Mouse (Mus musculus) small intestine, adult 2 months (tissue): ENCODE data around the gene Gale. TPM values are rescaled to one million over a fixed set of nuclear protein-coding genes. Genes with fewer than 3 reads are reported as not detected.
A peak's percentile ranks its signal among the peaks of the same experiment; 100 is the strongest.

Experiments used
- H3K27ac ChIP-seq: fragments of 200-500 bp; 2 replicates; pipeline ENCODE4 v1.5.1; 2012; ENCODE audit warnings: low read depth, low read length, control low read depth, inconsistent platforms; ENCODE audit not compliant: insufficient read depth
- H3K27me3 ChIP-seq: fragments of 200-500 bp; 2 replicates; pipeline ENCODE4 v1.6.1; 2012; ENCODE audit warnings: mild to moderate bottlenecking, moderate library complexity, low read length, inconsistent platforms; ENCODE audit not compliant: control insufficient read depth, insufficient read depth
- H3K36me3 ChIP-seq: fragments of 200-500 bp; 2 replicates; pipeline ENCODE4 v1.6.1; 2012; ENCODE audit warnings: mild to moderate bottlenecking, low read length, control low read depth, inconsistent platforms; ENCODE audit not compliant: control insufficient read depth, insufficient read depth
- H3K4me1 ChIP-seq: fragments of 200-500 bp; 2 replicates; pipeline ENCODE4 v1.6.1; 2012; ENCODE audit warnings: low read length, inconsistent platforms, mixed read lengths; ENCODE audit not compliant: control insufficient read depth, insufficient read depth, insufficient read length
- H3K4me3 ChIP-seq: fragments of 200-500 bp; 2 replicates; pipeline ENCODE4 v1.5.1; 2012; ENCODE audit warnings: low read depth, mild to moderate bottlenecking, control low read depth, inconsistent platforms, low read length, moderate library complexity
- CTCF ChIP-seq: fragments of 200-500 bp; IDR thresholded peaks from 2 replicates; pipeline ENCODE4 v1.5.1; 2012; ENCODE audit warnings: low read depth, mild to moderate bottlenecking, control low read depth, inconsistent platforms, low read length, moderate library complexity, mixed read lengths; ENCODE audit not compliant: insufficient replicate concordance, insufficient read length; ENCODE audit errors: extremely low read depth
- POLR2A ChIP-seq: fragments of 200-500 bp; IDR thresholded peaks from 2 replicates; pipeline ENCODE4 v1.6.1; 2012; ENCODE audit warnings: low read depth, mild to moderate bottlenecking, control low read depth, inconsistent platforms, low read length, moderate library complexity
- whole genome bisulfite sequencing: fragments of 180-500 bp; shearing (Covaris S2); methylation state at CpG from one replicate; pipeline ENCODE4 v1.1.7; 2018; 5-methylcytosine and 5-hydroxymethylcytosine counted together
- polyA plus RNA-seq: library from polyadenylated mRNA; depleted of rRNA; stranded (reverse); fragments of >200 nt; gene quantifications from 2 replicates; pipeline ENCODE4 v1.2.3, GENCODE M21; 2012

Gene Gale
- polyA plus RNA-seq, 1 experiment, result 163 TPM

- H3K36me3 ChIP-seq, result peaks cover 39% of the 10 kb centered on the region
- H3K27ac ChIP-seq, result peak overlapping the region; percentile 89
- H3K4me1 ChIP-seq, result peaks cover 15% of the 10 kb centered on the region
- H3K4me3 ChIP-seq, result peak overlapping the region; percentile 73
- TF ChIP-seq POLR2A (no peak), CTCF (no peak)
- 7% methylated on average over 15 of the region's 15 CpGs for WGBS
- no peaks in the 10 kb centered on the region for H3K27me3 ChIP-seq
Measured at GRCm38 (mm10) chr4:135962946-135963345, 581 bp upstream of the Gale start.

GRCm38 (mm10) chr4:135964426-135964825 is 899 bp downstream of the Gale start:
- Histone ChIP-seq H3K4me3 (peak overlapping the region; percentile 73), H3K4me1 (peaks cover 6% of the 10 kb centered on the region), H3K27ac (peak overlapping the region; percentile 91), H3K36me3 (peaks cover 53% of the 10 kb centered on the region), H3K27me3 (no peaks in the 10 kb centered on the region)
- TF ChIP-seq CTCF, result no peak
- TF ChIP-seq POLR2A, result peak; percentile 89
- 1% methylated on average over 12 of the region's 12 CpGs for WGBS

DNA sequence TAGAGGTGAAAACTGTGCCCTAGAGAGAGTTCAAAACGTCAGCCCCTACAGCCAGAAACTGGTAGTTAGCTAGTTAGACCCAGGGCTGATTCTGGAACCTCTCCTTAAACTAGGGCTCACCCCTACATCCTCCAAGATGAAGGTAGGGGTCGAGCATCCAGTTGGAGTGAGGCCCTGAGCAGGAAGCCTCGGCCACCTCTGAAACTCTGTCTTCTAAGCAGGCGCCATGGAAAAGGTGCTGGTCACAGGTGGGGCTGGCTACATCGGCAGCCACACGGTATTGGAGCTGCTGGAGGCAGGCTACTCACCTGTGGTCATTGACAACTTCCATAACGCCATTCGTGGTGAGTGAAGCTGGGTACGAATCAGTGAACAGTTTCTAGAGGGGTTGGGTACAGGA is 1.6 kb downstream of the Gale start:
- Histone ChIP-seq H3K36me3 (peaks cover 53% of the 10 kb centered on the region), H3K4me1 (peaks cover 6% of the 10 kb centered on the region), H3K27ac (peak overlapping the region; percentile 83), H3K4me3 (peak overlapping the region; percentile 32), H3K27me3 (no peaks in the 10 kb centered on the region)
- WGBS, result 60% methylated on average over 9 of the region's 9 CpGs
- TF ChIP-seq CTCF, result no peak
- TF ChIP-seq POLR2A, result no peak

- Histone ChIP-seq H3K27me3 (no peaks in the 10 kb centered on the region), H3K27ac (no peak overlapping the region), H3K36me3 (peaks cover 55% of the 10 kb centered on the region), H3K4me3 (no peak overlapping the region), H3K4me1 (peaks cover 6% of the 10 kb centered on the region)
- TF ChIP-seq POLR2A (no peak), CTCF (no peak)
- 90% methylated on average over 16 of the region's 16 CpGs for WGBS
Measured at GRCm38 (mm10) chr4:135966283-135966682, 2.8 kb downstream of the Gale start.

DNA sequence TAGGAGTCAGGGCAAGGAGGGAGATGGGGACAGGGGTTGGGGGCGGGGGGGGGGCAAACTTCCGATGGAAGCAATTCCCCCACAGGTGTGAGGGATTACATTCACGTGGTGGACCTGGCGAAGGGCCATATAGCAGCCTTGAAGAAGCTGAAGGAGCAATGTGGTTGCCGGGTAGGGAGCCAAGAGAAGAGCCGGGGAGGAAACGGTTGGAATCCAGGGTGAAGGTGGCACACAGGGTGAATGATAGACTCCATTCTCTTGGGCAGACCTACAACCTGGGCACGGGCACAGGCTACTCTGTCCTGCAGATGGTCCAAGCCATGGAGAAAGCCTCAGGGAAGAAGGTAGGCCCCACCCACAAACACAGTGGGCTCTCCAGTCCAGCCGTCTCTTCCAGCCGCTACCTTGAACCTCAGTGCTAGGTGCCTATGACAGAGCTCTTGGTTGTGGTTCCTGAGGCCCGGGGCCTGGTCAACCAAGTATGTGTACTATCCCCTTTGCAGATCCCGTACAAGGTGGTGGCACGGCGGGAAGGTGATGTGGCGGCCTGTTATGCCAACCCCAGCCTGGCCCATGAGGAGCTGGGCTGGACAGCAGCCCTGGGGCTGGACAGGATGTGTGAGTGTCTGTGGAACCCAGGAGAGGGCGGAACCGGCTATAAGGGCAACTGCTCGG is 3.7 kb downstream of the Gale start:
- no peak overlapping the region for H3K4me3 ChIP-seq
- 81% methylated on average over 18 of the region's 18 CpGs for WGBS
- H3K27ac ChIP-seq, result no peak overlapping the region
- H3K27me3 ChIP-seq, result no peaks in the 10 kb centered on the region
- H3K4me1 ChIP-seq, result peaks cover 10% of the 10 kb centered on the region
- H3K36me3 ChIP-seq, result peaks cover 48% of the 10 kb centered on the region
- no peak for TF ChIP-seq POLR2A
- no peak for TF ChIP-seq CTCF

DNA sequence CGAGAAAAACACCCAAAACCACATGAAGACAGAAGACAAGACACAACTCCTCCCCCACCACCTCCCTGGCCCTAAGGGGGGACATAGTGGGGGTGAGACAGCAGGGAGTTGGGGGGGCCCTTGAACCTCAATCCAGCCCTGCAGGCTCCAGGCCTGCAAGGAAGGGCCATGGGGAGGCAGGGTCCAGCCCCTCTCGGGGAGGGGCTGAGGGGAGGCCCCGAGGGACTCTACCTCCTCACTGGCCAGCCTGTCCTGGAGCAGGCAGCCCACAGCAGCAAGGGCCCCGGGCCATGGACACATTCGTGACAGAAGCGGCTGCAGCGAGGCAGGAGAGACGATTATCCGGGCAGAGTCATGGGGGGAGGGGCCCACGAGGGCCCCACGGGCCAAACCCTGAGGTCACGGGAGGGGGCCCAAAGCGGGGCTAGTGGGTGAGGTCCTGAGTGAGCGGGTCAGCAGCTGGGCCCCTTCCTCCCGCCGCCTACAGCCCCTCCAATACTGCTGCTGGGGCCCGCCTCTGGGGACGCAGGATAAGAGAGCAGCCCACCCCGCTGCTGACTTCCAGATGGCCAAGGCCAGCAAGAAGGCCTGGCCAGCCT is 4.8 kb downstream of the Gale start:
- 82% methylated on average over 19 of the region's 19 CpGs for WGBS
- Histone ChIP-seq H3K4me1 (peaks cover 16% of the 10 kb centered on the region), H3K27me3 (no peaks in the 10 kb centered on the region), H3K27ac (no peak overlapping the region), H3K4me3 (no peak overlapping the region), H3K36me3 (peaks cover 48% of the 10 kb centered on the region)
- no peak for TF ChIP-seq POLR2A
- TF ChIP-seq CTCF, result no peak

DNA sequence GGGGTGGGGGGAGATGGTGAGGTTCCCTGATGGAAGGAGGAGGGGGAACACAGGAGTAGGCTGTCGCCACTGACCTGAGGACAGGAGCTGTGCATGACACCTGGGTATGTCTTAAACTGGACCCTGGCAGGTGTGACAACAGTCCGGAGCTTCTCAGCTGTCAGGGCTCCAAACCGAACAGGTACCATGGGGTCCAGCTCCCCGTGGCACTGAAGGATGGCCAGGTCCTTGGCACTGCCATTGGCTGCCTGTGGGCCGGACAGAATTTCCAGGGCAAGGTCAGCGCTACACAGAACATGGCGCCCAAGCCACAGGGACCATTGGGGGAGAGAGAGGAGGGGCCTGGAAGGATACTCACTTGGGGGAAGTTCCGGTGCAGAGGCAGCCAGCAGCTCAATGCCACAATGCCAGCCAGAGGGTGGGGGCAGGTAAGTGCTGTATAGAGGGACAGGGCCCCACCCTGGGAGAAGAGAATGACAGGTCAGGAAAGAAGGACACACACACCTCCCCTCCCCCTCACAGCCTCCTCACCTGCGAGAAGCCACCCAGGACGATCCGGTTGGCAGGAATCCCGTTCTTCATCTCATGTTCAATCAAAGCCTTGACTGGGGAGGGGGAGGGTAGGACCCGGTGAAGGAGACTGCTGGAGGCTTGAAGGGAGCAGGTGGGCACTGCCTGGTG is 5.7 kb downstream of the Gale start:
- Histone ChIP-seq H3K27ac (no peak overlapping the region), H3K36me3 (peaks cover 48% of the 10 kb centered on the region), H3K4me1 (peaks cover 23% of the 10 kb centered on the region), H3K27me3 (no peaks in the 10 kb centered on the region), H3K4me3 (no peak overlapping the region)
- 75% methylated on average over 13 of the region's 13 CpGs for WGBS
- no peak for TF ChIP-seq CTCF
- TF ChIP-seq POLR2A, result no peak
